Mouse (Mus musculus) liver, postnatal 0 days (tissue): ENCODE data around the gene Slc9a4. TPM values are rescaled to one million over a fixed set of nuclear protein-coding genes. Genes with fewer than 3 reads are reported as not detected.

Experiments used
- ATAC-seq: fragments of 200-750 bp; cut with Nextera tagmentation; 2 replicates; pipeline ENCODE4 v1.8.0; 2017; ENCODE audit warnings: mild to moderate bottlenecking, moderate library complexity
- DNase-seq: peaks from one replicate; pipeline ENCODE4 v3.0.0-alpha.2; 2016
- H3K27ac ChIP-seq: fragments of 300-500 bp; sonication (generic); 2 replicates; pipeline ENCODE4 v1.5.1; 2014; ENCODE audit warnings: antibody characterized with exemption, moderate library complexity, mild to moderate bottlenecking, low read depth
- H3K27me3 ChIP-seq: fragments of 300-500 bp; sonication (generic); 2 replicates; pipeline ENCODE4 v1.6.1; 2014; ENCODE audit warnings: low read length, control low read depth, mixed read lengths; ENCODE audit not compliant: insufficient read depth
- H3K36me3 ChIP-seq: fragments of 300-500 bp; sonication (generic); replicated peaks from 2 replicates; pipeline ENCODE4 v1.6.1; 2014; ENCODE audit warnings: mild to moderate bottlenecking, control low read depth, low read length, moderate library complexity, mixed read lengths; ENCODE audit not compliant: insufficient read depth
- H3K4me1 ChIP-seq: fragments of 300-500 bp; sonication (generic); 2 replicates; pipeline ENCODE4 v1.6.1; 2014; ENCODE audit warnings: antibody characterized with exemption, mild to moderate bottlenecking, control low read depth; ENCODE audit not compliant: insufficient read depth
- H3K4me2 ChIP-seq: fragments of 300-500 bp; sonication (generic); 2 replicates; pipeline ENCODE4 v1.6.1; 2014; ENCODE audit warnings: low read depth, mild to moderate bottlenecking, low read length, moderate library complexity, mixed read lengths
- H3K4me3 ChIP-seq: fragments of 300-500 bp; sonication (generic); 2 replicates; pipeline ENCODE4 v1.5.1; 2014; ENCODE audit warnings: low read depth, low read length
- H3K9ac ChIP-seq: fragments of 300-500 bp; sonication (generic); replicated peaks from 2 replicates; pipeline ENCODE4 v1.6.1; 2014; ENCODE audit warnings: mild to moderate bottlenecking, moderate library complexity
- H3K9me3 ChIP-seq: fragments of 300-500 bp; sonication (generic); 2 replicates; pipeline ENCODE4 v1.6.1; 2016; ENCODE audit warnings: mild to moderate bottlenecking, control low read depth, low read length, mixed read lengths
- CTCF ChIP-seq: sonication (generic); IDR thresholded peaks from 2 replicates; pipeline ENCODE4 v1.5.1; 2016; ENCODE audit warnings: antibody characterized with exemption, low read depth
- EP300 ChIP-seq: IDR thresholded peaks from 2 replicates; pipeline ENCODE4 v1.6.1; 2016; ENCODE audit warnings: antibody characterized with exemption, low read depth, mild to moderate bottlenecking
- WGBS: fragments of 180-500 bp; shearing (Covaris S2); extraction: QIAGEN DNeasy Blood & Tissue Kit; methylation state at CpG from one replicate; pipeline ENCODE4 v1.1.7; 2014; ENCODE audit not compliant: insufficient replicate concordance; 5-methylcytosine and 5-hydroxymethylcytosine counted together
- polyA plus RNA-seq: library from polyadenylated mRNA; unstranded; fragments of >200 nt; fragmentation: Nextera tagmentation; extraction: Ambion mirVana; gene quantifications from 2 replicates; pipeline ENCODE4 v1.2.1, GENCODE M21; 2015

The Slc9a4 gene
- not detected in 2 replicates for polyA plus RNA-seq

DNA sequence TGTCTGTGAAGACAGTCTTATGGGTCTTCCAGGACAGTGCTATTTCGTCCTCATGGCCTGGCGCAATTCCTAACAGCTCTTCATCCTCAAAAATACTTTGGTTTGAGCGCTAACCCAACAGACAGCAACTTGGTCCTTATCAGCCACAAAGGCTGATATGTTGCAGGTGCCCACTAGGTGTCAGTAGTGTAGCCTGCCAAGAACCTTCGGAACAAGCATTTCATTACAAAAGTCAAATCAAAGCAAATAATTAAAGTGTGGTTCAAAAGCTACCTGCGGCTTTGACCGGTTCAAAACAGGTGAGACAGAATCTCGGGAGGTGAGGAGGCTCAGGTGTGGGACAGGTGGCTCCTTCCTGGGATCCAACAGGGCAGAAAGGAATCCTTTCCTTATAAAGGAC is at the start of gene Slc9a4:
Slc9a4 (plus strand) TSS at position 298 of the 400 bp plus-strand sequence.
- H3K4me1 ChIP-seq = no peaks in the 10 kb centered on the region
- H3K27me3 ChIP-seq = 0 out of 2 replicates have a peak, but pooled peaks cover 4% of the 10 kb centered on the region
- H3K4me2 ChIP-seq = no peak within 1 kb of the TSS
- TF ChIP-seq CTCF (peak; percentile 79), EP300 (no peak)
- no peaks in the 10 kb centered on the region for H3K9me3 ChIP-seq
- H3K9ac ChIP-seq = no peak within 1 kb of the TSS
- WGBS = 11% methylated on average over 7 of the region's 7 CpGs
- no peaks in the 10 kb centered on the region for H3K36me3 ChIP-seq
- DNase-seq (peak; percentile 29), ATAC-seq (no peak)
- H3K4me3 ChIP-seq = no peak within 1 kb of the TSS
- no peak within 1 kb of the TSS for H3K27ac ChIP-seq

DNA sequence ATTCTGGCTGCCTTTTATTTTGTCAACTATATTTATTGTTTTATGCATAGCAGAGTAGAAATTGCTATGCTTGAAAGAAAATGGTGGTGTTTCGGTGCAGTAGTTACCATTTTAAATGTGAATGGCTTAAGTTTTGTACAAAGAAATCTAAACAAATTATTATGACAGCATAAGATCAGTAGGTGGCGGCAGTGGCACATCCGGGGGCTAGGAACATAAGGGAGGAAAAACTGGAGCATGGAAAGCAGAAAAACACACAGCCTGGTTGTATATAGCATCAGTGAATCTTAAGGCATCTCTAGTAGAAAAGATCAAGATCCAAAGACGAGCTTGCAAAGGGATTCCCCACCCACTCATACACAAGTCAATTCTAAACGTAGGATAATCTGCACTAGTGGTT is 42.3 kb upstream of the Slc9a4 start:
- no peak for TF ChIP-seq EP300
- no peak; the same call in 1 of the 2 replicates for TF ChIP-seq CTCF
- WGBS = 72% methylated on average over 5 of the region's 5 CpGs

DNA sequence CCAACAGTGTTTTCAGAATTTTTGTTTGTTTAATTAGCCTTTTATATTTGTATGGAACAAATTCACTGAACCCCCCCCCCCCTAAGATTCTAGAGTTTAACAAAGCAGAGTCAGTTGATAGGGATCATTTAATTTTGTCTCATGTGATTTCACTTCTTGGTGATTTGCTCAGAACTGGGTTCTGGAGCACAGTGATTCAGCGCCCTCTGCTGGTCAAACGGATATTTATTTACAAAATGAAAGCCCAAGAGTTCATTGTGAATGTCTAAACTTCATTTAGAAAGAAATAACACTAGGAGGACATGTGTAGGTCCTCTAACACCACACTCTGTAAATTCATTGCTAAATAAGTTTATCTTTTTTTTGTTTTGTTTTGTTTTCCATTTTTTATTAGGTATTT is 35.2 kb upstream of the Slc9a4 start:
- no peaks in the 10 kb centered on the region for H3K9me3 ChIP-seq
- no peak overlapping the region for H3K4me3 ChIP-seq
- 1% methylated on average over 2 of the region's 2 CpGs for whole genome bisulfite sequencing
- no peaks in the 10 kb centered on the region for H3K27me3 ChIP-seq
- H3K4me1 ChIP-seq = no peaks in the 10 kb centered on the region
- no peaks in the 10 kb centered on the region for H3K36me3 ChIP-seq
- no peak overlapping the region for H3K4me2 ChIP-seq
- no peak overlapping the region for H3K27ac ChIP-seq
- ATAC-seq (no peak), DNase-seq (peak; percentile 62)
- TF ChIP-seq EP300 (no peak), CTCF (peak; percentile 79)
- no peak overlapping the region for H3K9ac ChIP-seq

More for the DNA sequence above, 42.3 kb upstream of the Slc9a4 start:
- Histone ChIP-seq H3K9me3 (no peaks in the 10 kb centered on the region), H3K27ac (no peak overlapping the region), H3K4me1 (no peaks in the 10 kb centered on the region), H3K4me2 (no peak overlapping the region), H3K4me3 (no peak overlapping the region), H3K27me3 (no peaks in the 10 kb centered on the region), H3K9ac (no peak overlapping the region), H3K36me3 (no peaks in the 10 kb centered on the region)
- DNase-seq = no peak
- no peak for ATAC-seq

DNA sequence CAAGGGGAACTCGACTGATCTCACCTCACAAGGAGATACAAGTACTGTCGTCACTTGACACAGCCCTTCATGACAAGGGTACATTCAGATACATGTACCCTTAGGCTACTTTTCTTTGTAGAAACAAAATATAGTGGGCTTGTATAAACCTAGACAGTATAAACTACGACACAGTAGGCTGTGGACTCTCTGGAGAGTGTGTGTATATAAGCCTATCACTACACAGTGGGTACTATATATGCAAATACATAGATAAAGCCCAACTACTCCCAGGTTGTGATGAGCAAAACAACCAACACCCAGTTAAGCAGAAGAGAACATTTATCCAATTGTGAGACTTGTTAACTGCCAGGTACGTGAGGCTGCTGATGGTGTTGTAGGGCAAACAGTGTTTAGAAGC is 33.2 kb upstream of the Slc9a4 start:
- no peak overlapping the region for H3K4me3 ChIP-seq
- no peak overlapping the region for H3K27ac ChIP-seq
- ATAC-seq (no peak), DNase-seq (no peak)
- H3K36me3 ChIP-seq = no peaks in the 10 kb centered on the region
- no peak overlapping the region for H3K4me2 ChIP-seq
- no peak overlapping the region for H3K9ac ChIP-seq
- WGBS = 61% methylated on average over 4 of the region's 4 CpGs
- H3K9me3 ChIP-seq = no peaks in the 10 kb centered on the region
- TF ChIP-seq CTCF (no peak), EP300 (no peak)
- H3K4me1 ChIP-seq = no peaks in the 10 kb centered on the region
- H3K27me3 ChIP-seq = no peaks in the 10 kb centered on the region

DNA sequence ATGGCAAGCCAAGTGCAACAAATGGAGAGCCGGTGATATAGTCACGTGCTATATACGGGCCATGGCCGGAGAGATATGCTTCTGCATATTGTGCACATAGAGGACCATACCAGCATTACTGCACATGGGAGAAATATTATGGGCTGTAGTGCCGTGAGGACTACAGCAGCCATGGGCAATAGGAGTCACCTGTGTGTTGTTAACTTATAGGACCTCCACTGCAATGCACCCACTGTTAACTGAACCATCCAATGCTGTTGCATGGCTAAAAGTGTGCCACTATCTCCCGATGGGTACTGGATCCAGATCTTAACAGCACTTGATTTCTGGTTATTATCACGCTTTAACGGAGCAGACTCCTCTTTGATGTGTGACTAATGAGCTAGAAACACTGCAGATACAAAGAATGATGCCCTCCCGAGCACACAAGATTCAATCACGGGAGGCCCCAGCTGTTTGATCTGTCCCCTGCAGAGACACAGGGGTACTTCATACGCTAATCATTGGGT is 32.8 kb upstream of the Slc9a4 start:
- Histone ChIP-seq H3K4me3 (no peak overlapping the region), H3K9ac (no peak overlapping the region), H3K9me3 (no peaks in the 10 kb centered on the region), H3K27ac (no peak overlapping the region), H3K27me3 (no peaks in the 10 kb centered on the region), H3K36me3 (no peaks in the 10 kb centered on the region), H3K4me1 (no peaks in the 10 kb centered on the region), H3K4me2 (no peak overlapping the region)
- TF ChIP-seq CTCF = no peak
- TF ChIP-seq EP300 = no peak
- WGBS = 80% methylated on average over 11 of the region's 11 CpGs
- DNase-seq = no peak
- no peak for ATAC-seq

DNA sequence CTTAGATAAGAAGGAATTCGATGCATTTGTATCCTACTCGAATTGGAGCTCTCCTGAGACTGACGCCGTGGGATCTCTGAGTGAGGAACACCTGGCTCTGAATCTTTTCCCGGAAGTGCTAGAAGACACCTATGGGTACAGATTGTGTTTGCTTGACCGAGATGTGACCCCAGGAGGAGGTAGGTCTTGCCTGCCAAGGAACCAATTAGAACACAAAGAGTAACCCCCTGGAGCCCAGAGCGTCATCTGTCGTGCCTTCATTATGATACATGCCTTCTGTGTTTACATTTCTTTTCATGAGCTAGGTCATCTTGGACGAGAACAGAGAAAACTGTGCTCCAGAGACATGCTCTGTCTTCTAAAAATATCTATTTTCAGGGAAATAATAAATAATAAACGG is 32.1 kb upstream of the Slc9a4 start:
- Histone ChIP-seq H3K36me3 (no peaks in the 10 kb centered on the region), H3K9me3 (no peaks in the 10 kb centered on the region), H3K27me3 (no peaks in the 10 kb centered on the region), H3K4me1 (no peaks in the 10 kb centered on the region), H3K9ac (no peak overlapping the region), H3K4me3 (no peak overlapping the region), H3K27ac (no peak overlapping the region), H3K4me2 (no peak overlapping the region)
- no peak for ATAC-seq
- no peak for DNase-seq
- no peak for TF ChIP-seq EP300
- no peak for TF ChIP-seq CTCF
- 57% methylated on average over 10 of the region's 10 CpGs for WGBS

DNA sequence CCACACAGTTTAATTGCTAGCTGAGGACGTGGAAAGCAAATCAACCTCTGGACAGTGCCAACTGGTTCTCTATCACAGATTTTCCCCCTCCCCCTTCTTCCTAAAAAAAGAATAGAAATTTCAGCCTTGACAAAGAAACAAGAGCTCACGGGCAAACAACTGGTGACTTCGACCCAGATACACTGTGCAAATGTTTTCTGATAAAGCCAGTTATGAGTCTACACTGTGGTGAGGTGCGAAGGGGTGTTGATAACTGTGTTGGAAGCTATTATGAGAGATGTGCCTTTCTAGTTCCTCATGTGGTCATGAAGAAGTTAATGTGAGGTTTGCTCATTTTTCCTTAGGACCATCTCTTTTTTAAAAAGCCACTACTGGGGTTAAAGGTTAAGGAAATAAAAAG is 10.5 kb upstream of the Slc9a4 start:
- WGBS = 51% methylated on average over 4 of the region's 4 CpGs
- ATAC-seq (no peak), DNase-seq (no peak)
- Histone ChIP-seq H3K9ac (no peak overlapping the region), H3K27ac (no peak overlapping the region), H3K27me3 (no peaks in the 10 kb centered on the region), H3K36me3 (no peaks in the 10 kb centered on the region), H3K4me1 (no peaks in the 10 kb centered on the region), H3K4me2 (no peak overlapping the region), H3K9me3 (no peaks in the 10 kb centered on the region), H3K4me3 (no peak overlapping the region)
- TF ChIP-seq EP300 (no peak), CTCF (no peak)
